Mouse (Mus musculus) cerebral cortex, adult 2 months (tissue): ENCODE data around the gene Atp1a3.

ENCODE experiments used
- WGBS: fragments of 180-500 bp; shearing (Covaris S2); methylation state at CpG from one replicate; pipeline ENCODE4 v1.1.7; 2018; 5-methylcytosine and 5-hydroxymethylcytosine counted together

Gene Atp1a3

GRCm38 (mm10) chr7:25005421-25006065, at the start of gene Atp1a3:
TSS of gene Atp1a3 (minus strand) at chr7:25005958.
- WGBS: under 1% methylated on average over 49 of the region's 54 CpGs

- 85% methylated on average over 3 of the region's 3 CpGs for WGBS
Measured at GRCm38 (mm10) chr7:25052587-25052986, 46.8 kb upstream of the Atp1a3 start.

- WGBS: 50% methylated on average over 16 of the region's 16 CpGs
Measured at GRCm38 (mm10) chr7:25049295-25049930, 43.7 kb upstream of the Atp1a3 start.

GRCm38 (mm10) chr7:25047363-25047762, 41.6 kb upstream of the Atp1a3 start:
- WGBS: 30% methylated on average over 8 of the region's 8 CpGs

- whole genome bisulfite sequencing: 92% methylated on average over 7 of the region's 7 CpGs
Measured at GRCm38 (mm10) chr7:25044599-25044998, 38.8 kb upstream of the Atp1a3 start.

- WGBS: 66% methylated on average over 12 of the region's 12 CpGs
Measured at GRCm38 (mm10) chr7:25041921-25042320, 36.2 kb upstream of the Atp1a3 start.

GRCm38 (mm10) chr7:25035916-25036315, 30.2 kb upstream of the Atp1a3 start:
- 37% methylated on average over 7 of the region's 7 CpGs for WGBS

GRCm38 (mm10) chr7:25034796-25035195, 29.0 kb upstream of the Atp1a3 start:
- WGBS: 58% methylated on average over 4 of the region's 4 CpGs

GRCm38 (mm10) chr7:25031528-25031927, 25.8 kb upstream of the Atp1a3 start:
- WGBS: 64% methylated on average over 3 of the region's 3 CpGs

GRCm38 (mm10) chr7:25030032-25030753, 24.4 kb upstream of the Atp1a3 start:
- WGBS: 21% methylated on average over 5 of the region's 5 CpGs

- WGBS: 31% methylated on average over 7 of the region's 7 CpGs
Measured at GRCm38 (mm10) chr7:25026452-25026851, 20.7 kb upstream of the Atp1a3 start.

- 56% methylated on average over 10 of the region's 10 CpGs for WGBS
Measured at GRCm38 (mm10) chr7:25025855-25026439, 20.2 kb upstream of the Atp1a3 start.

- WGBS: 41% methylated on average over 7 of the region's 7 CpGs
Measured at GRCm38 (mm10) chr7:25011592-25011991, 5.8 kb upstream of the Atp1a3 start.

- WGBS: 3% methylated on average over 97 of the region's 97 CpGs
Measured at GRCm38 (mm10) chr7:25010090-25010913, 4.5 kb upstream of the Atp1a3 start.

GRCm38 (mm10) chr7:25009099-25009700, 3.4 kb upstream of the Atp1a3 start:
- 9% methylated on average over 20 of the region's 20 CpGs for WGBS

GRCm38 (mm10) chr7:25008635-25009034, 2.9 kb upstream of the Atp1a3 start:
- 1% methylated on average over 17 of the region's 17 CpGs for WGBS

GRCm38 (mm10) chr7:25007609-25008374, 2.0 kb upstream of the Atp1a3 start:
- WGBS: 14% methylated on average over 8 of the region's 8 CpGs

GRCm38 (mm10) chr7:25006586-25007364, 1.0 kb upstream of the Atp1a3 start:
- WGBS: 40% methylated on average over 12 of the region's 12 CpGs

GRCm38 (mm10) chr7:25006171-25006570, 413 bp upstream of the Atp1a3 start:
- WGBS: 42% methylated on average over 3 of the region's 3 CpGs

GRCm38 (mm10) chr7:25004806-25005205, 952 bp downstream of the Atp1a3 start:
- 16% methylated on average over 8 of the region's 9 CpGs for WGBS
